Mouse (Mus musculus) MEL (cell line): Measurements from ENCODE around the gene Babam2.

ENCODE experiments used
- CTCF ChIP-seq, 3 experiments: IDR thresholded peaks in 2 of 3; conservative IDR thresholded peaks in 1 of 3; 2 replicates each; pipeline ENCODE4 v1.5.1; 2011 to 2012; ENCODE audit warnings: low read length in 3 of 3, low read depth in 2 of 3, mild to moderate bottlenecking in 2 of 3, improper control_type of control experiment in 1 of 3, inconsistent platforms in 1 of 3, mixed read lengths in 1 of 3, moderate library complexity in 1 of 3; ENCODE audit not compliant: control insufficient read depth in 1 of 3, insufficient read depth in 1 of 3, poor library complexity in 1 of 3, severe bottlenecking in 1 of 3
- EP300 ChIP-seq, 2 experiments: IDR thresholded peaks; 2 replicates each; pipeline ENCODE4 v1.6.1; 2011; ENCODE audit warnings: improper control_type of control experiment in 2 of 2, low read length in 2 of 2, low read depth in 1 of 2, mild to moderate bottlenecking in 1 of 2
- MYC ChIP-seq: IDR thresholded peaks from 2 replicates; pipeline ENCODE4 v1.6.1; 2011; ENCODE audit warnings: low read depth, mild to moderate bottlenecking, low read length, improper control_type of control experiment, moderate library complexity
- POLR2A ChIP-seq, 2 experiments: IDR thresholded peaks; 2 replicates each; pipeline ENCODE4 v1.6.1; 2011 to 2012; ENCODE audit warnings: low read length in 2 of 2, mild to moderate bottlenecking in 2 of 2, control low read depth in 1 of 2, improper control_type of control experiment in 1 of 2, low read depth in 1 of 2, moderate library complexity in 1 of 2; ENCODE audit not compliant: control insufficient read depth in 1 of 2, insufficient read depth in 1 of 2, poor library complexity in 1 of 2
- TAL1 ChIP-seq: IDR thresholded peaks from 2 replicates; pipeline ENCODE4 v1.6.1; 2012; ENCODE audit warnings: mild to moderate bottlenecking, inconsistent platforms, low read length, moderate library complexity, mixed read lengths

DNA sequence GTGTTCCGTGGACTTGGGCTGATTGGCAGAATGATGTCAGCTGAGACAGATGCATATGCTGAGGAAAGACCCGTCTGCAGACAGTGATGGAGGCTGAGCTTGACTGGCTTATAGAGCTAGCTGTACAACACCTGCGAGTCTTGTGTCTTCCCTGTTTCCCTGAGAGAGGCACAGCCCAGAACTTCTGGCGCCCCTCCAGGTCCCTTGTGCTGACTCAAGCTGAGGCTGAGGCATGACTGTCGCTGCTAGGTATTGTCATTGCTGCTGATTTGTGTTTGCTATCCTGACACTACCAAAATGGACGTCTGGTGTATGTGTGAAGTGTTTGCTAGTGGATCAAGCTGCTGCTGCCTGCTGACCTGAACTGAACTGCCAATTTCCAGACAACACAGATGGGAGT, 27.0 kb downstream of the Babam2 start:
- no peak for TF ChIP-seq TAL1
- no peak for TF ChIP-seq EP300 (IDR thresholded peaks at IDR 0.05; ENCODE audit: low read depth in 1 of 2, low read length in 2 of 2)
- TF ChIP-seq POLR2A (IDR thresholded peaks at IDR 0.05; ENCODE audit: control insufficient read depth in 1 of 2, insufficient read depth in 1 of 2, low read depth in 1 of 2, low read length in 2 of 2, poor library complexity in 1 of 2): no peak
- no peak for TF ChIP-seq MYC
- no peak for TF ChIP-seq CTCF (IDR thresholded peaks at IDR 0.05 in 2 of 3, conservative IDR thresholded peaks at IDR 0.05 in 1 of 3; ENCODE audit: control insufficient read depth in 1 of 3, insufficient read depth in 1 of 3, low read depth in 2 of 3, low read length in 3 of 3, poor library complexity in 1 of 3, severe bottlenecking in 1 of 3)
